Mouse (Mus musculus): ENCODE data around the gene Setdb2.
A peak's percentile ranks its signal among the peaks of the same experiment; 100 is the strongest.
"Not testable (repeated sequence)": the region's sequence is repeated elsewhere in the genome, so short reads cannot be mapped to it uniquely, and the experiment has no call there.

Setdb2 gene

DNA sequence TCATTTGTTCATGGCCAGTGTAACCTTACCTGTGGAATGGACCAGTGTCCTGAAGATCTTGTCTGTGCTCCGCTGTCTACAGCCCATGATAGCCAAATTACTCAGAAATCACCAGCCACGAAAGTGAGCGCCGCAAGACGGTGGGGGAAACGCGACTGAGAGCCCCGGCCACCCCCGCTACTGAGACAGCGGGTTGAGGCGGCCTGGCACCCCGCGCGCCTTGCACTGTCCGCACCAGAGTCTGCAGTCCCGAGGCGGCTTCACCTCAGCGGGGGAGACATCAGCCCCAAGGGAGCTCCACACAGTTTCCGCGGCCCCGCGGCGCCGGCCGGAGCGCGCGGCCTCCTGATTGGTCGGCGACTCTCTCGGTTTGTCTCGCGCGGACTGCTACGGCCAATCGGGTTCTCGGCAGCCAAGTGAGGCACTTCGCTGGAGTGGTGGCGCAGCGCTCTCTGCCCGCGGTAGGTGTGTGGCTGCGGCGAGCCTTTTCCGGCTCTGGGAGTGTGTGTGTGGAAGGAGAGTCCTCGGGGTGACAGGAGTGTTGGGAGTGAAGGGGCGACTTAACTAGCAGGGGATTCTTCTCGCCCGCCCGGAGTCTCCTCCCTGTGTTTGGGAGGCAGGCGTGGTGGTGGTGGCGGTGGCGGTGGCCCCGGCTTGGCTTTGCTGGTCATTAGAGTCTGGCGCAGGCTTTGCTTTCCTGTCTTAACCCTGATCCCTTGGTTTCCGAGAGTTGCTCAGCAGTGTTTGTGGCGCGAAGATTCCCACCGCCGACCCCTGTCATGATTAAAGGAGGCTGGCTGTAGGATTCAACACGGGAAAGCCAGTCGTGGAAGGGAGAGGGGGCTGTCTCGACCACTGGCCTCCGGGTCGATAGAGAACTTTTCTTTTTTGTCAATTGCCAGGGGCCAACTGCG is at the start of gene Setdb2, which contains the start of gene Cab39l:
Setdb2 (minus strand) TSS at position 327 of the 914 bp plus-strand sequence.
Cab39l (plus strand) TSS at position 415 of the 914 bp plus-strand sequence.
- DNase-seq, result peak; percentile 91

DNA sequence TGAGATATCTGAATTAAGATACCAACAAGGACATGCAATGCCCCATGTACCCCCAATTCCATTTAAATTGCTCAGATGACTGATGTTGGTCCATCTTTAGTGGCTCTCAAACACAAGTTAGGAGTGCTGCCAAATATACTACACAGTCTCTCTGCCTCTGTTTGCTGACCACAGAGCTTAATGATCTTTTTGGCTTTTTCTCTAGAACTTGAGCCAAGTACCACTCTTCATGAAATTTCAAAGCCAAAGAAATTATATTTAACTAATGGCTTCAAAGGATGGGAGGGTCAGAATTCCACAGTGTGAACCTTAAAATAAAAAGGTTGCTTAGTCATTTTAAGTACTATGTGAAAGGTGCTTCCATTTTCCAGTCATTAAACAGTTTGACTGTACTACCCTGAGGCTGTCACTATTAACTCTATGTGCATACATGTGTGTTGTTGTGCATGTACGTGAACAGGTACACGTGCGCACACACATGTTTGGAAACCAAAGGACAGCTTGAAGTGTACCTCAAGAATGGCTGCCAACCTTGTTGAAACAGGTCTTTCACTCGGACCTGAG is 44.6 kb upstream of the Setdb2 start:
- no peak for DNase-seq

DNA sequence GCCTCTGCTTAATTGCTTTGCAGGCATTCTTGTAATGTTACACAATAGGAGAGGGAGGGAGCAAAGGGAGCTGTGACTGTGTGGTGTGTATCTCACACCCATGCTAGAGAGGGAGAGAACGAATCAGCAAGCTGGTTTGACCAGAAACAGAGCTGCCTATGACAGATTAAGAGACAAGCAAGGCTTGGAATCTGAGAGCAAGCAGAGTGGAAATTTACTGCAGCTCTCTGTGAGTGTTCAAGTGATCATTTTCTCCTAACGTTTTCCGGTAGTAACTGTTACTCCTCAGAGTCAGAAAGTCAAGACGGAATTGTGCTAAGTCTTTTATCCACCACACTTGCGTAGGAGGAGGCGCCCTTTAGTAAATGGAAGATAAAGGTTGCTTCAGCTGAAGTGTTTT is 38.0 kb upstream of the Setdb2 start:
- DNase-seq, result peak; percentile 7

GRCm38 (mm10) chr14:59470781-59471180 is 30.1 kb upstream of the Setdb2 start:
- DNase-seq, result no peak

DNA sequence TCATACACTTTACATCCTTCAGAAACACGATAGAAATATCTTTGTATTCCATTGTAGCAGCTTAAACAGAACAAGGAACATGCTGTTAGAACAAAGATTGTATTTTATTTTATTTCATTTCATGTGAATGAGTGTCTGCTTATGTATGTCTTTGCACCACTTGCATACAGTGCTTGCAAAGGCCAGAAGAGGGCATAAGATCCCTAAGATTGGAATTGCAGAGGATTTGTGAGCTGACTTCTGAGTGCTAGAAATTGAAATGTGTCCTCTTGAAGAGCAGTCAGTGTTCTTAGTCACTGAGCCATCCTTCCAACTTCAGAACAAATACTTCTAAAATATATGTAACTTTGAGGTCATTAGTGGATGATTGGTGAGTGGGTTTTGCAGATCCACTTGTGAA is 27.1 kb upstream of the Setdb2 start:
- no peak for DNase-seq

DNA sequence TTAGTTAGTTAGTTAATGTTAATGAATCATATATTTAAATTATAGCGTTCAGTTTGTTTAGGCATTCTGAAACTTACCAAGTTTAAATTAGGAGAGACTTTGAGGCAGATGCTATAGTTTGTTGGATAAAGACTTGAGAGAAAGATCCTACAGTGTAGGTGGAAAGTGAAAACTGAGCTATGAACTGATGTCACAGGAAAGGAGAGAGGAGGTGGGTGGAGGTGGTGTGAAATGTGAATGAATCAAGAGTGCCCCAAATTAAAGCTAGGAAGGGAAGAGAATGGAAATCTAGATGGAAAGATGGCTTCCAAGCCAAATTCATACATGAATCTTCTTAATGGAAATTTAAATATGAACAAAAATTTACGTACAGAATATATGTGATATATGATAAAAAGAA is 25.8 kb upstream of the Setdb2 start:
- no peak for DNase-seq

- DNase-seq, result no peak
These were observed 7.3 kb upstream of the Setdb2 start for GRCm38 (mm10) chr14:59447981-59448380.

- DNase-seq, result no peak
These were observed 4.7 kb upstream of the Setdb2 start for GRCm38 (mm10) chr14:59445421-59445820.

DNA sequence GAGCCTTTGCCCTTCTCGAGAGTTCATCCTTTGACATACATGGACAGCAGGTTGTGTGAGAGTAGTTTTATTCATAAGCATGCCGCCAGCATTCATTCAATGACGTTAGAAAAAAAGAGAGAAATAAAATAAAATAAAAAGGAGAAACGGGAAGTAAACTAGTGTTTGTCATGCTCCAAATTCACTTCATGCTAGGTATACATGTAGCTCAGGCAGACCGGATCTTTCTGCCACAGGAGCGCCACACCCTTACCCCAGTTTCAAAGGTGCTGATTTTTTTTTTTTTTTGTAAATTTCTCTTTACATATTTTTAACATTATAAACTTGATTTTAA is 755 bp upstream of the Setdb2 start:
- no peak for DNase-seq

- DNase-seq, result no peak
These were observed 645 bp downstream of the Setdb2 start for GRCm38 (mm10) chr14:59440039-59440438.

DNA sequence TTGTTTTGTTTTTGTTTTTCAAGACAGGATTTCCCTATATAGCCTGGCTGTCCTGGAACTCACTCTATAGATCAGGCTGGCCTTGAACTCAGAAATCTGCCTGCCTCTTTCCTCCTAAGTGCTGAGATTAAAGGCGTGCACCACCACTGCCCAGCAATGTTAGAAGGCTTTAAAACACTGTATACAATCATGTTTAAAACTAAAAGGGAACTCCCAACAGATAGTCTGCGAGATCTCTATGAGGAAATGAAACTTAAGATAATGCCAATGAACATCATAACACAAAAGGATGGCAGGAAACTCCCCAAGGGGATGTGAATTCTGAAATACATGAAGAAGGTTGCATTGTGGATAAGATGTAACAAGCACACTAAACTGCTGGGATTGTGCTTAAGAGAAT is 2.2 kb downstream of the Setdb2 start:
- DNase-seq, result no peak

GRCm38 (mm10) chr14:59437398-59437797 is 3.3 kb downstream of the Setdb2 start:
- no peak for DNase-seq

GRCm38 (mm10) chr14:59435206-59435605 is 5.5 kb downstream of the Setdb2 start:
- no peak for DNase-seq

DNA sequence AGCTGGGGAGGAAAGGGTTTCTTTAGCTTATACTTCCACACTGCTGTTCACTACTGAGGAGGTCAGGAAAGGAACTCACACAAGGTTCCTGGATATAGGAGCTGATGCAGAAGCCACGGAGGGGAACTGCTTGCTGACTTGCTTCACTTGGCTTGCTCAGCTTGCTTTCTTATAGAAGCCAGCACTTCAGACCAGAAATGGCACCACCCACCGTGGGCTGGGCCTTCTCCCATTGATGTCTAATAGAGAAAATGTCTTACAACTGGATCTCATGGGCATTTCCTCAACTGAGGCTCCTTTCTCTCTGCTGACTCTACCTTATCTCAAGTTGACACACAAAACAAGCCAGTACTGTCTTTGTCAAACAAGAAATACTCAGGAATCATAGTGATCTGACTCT is 6.8 kb downstream of the Setdb2 start:
- DNase-seq, result no peak

DNA sequence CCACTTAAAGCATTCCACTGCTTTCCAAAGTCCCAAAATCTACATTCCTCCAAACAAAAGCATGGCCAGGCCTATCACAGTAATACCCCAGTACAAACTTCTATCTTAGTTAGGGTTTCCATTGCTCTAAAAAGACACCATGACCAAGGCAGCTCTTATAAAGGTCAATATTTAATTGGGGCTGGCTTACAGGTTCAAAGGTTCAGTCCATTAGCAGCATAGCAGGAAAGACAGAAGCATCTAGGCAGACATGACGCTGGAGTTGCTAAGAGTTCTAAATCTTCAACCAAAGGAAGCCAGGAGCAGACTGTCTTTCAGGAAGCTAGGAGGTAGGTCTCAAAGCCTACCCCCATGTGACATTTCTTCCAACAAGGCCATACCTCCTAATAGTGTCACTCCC is 10.1 kb downstream of the Setdb2 start:
- DNase-seq, result no peak

DNA sequence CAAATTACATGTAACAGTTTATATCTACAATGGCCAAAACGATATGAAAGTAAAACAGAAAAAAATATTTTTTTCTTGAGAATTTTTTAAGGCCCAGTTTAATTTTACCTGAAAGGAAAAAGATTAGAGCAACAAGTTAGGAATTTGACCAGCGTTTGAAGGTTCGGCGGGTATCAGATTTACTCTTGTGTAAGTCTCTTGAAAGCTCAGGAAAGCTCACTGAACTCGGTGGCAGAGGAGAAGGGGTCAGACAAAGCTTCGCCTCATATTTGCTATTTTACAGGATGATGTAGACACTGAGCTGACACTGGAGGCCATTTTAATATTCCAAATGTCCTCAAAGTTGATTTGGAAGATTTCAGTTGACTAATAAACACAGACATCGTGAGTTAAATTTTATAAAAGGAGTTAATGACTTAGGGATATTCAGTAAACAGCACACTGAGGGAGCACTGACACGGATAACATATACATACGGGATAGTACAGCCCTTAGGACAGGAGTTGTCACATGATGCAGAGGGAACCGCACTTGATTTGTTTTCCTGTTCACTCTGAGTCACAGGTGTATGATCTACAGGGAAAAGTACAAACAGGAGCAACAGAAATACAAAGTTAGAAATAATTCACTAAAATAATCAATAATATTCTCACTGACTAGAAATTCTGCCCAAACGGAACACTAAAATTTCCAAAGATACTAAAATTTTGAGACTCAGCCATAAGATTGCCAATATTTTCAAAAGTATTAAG is 17.6 kb downstream of the Setdb2 start:
- DNase-seq, result no peak

DNA sequence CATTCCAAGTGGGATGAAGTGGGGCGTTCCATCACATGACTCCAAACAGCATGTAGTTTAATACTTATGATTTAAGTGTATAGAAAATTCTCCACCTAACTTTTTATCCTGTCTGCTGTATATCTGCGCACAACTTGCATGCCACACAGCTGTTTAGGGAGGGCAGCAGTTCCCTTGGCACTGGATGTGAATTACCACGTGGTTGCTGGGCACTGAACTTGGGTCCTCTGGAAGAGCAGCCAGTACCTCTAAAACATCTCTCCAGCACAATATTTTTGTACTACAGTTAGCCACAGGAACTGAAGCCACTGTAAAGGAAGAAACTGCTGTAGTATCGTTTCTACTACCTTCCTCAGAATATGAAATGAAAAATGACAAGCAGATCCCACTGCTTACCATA is 22.5 kb downstream of the Setdb2 start:
- no peak for DNase-seq

DNA sequence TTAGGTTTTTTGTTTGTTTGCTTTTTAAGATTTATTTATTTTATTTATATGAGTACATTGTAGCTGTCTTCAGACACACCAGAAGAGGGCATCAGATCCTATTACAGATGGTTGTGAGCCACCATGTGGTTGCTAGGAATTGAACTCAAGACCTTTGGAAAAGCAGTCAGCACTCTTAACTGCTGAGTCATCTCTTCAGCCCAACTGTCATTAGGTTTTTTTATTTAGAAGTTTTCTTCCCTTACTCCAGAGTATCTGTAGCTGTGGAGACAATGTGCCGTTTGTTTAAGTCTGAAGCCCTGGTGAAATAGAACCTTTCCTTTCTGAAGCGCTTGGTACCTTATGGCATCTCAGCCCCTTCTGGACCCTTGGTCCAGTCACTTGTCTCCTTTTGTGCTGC is 25.7 kb downstream of the Setdb2 start:
- DNase-seq, result not testable (repeated sequence)

- no peak for DNase-seq
These were observed 43.7 kb downstream of the Setdb2 start for GRCm38 (mm10) chr14:59396999-59397398.

DNA sequence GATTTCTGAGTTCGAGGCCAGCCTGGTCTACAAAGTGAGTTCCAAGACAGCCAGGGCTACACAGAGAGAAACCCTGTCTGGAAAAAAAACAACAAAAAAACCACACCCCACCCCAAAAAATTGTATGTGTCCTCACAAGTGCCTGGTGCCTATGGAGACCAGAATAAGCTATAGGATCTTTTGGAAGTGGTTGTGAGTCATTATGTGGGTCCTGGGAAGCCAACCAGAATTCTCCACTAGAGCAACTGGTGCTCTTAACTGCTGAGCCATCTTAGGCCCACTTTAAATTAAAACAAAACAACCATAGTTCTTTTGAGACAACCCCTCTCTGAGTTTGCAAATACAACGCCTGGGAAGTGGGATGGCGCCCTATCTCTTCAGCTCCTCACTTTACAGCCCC is 45.4 kb downstream of the Setdb2 start, which contains the start of gene Phf11c:
Phf11c (minus strand) TSS at position 101 of the 400 bp plus-strand sequence.
- DNase-seq, result no peak

- not testable (repeated sequence) for DNase-seq
These were observed 50.5 kb downstream of the Setdb2 start for GRCm38 (mm10) chr14:59390181-59390580.

- DNase-seq, result no peak
These were observed 51.2 kb downstream of the Setdb2 start for GRCm38 (mm10) chr14:59389532-59389931.

- no peak for DNase-seq
These were observed 70.2 kb downstream of the Setdb2 start for GRCm38 (mm10) chr14:59370348-59371068.

All from cerebellum, adult 8-10 months (tissue).